Mouse (Mus musculus) heart, adult 2 months (tissue): ENCODE measurements around the gene Clec9a. TPM values are rescaled to one million over a fixed set of nuclear protein-coding genes. Genes with fewer than 3 reads are reported as not detected.

Experiments
- DNase-seq, 2 experiments: peaks; one replicate each; pipeline ENCODE4 v3.0.0; 2021
- H3K27ac ChIP-seq: fragments of 200-600 bp; 2 replicates; pipeline ENCODE4 v1.8.1; 2022
- H3K27me3 ChIP-seq: fragments of 200-500 bp; 2 replicates; pipeline ENCODE4 v1.6.1; 2012; ENCODE audit warnings: mild to moderate bottlenecking, low read length, inconsistent platforms, mixed read lengths; ENCODE audit not compliant: control insufficient read depth, insufficient read depth
- H3K36me3 ChIP-seq: fragments of 200-500 bp; 2 replicates; pipeline ENCODE4 v1.6.1; 2012; ENCODE audit warnings: low read length, inconsistent platforms; ENCODE audit not compliant: control insufficient read depth, insufficient read depth
- H3K4me1 ChIP-seq: fragments of 200-500 bp; 2 replicates; pipeline ENCODE4 v1.6.1; 2011; ENCODE audit warnings: low read length; ENCODE audit not compliant: control insufficient read depth, insufficient read depth
- H3K4me3 ChIP-seq: fragments of 200-600 bp; 2 replicates; pipeline ENCODE4 v1.8.1; 2022
- H3K79me2 ChIP-seq: fragments of 200-500 bp; replicated peaks from 2 replicates; pipeline ENCODE4 v1.6.1; 2012; ENCODE audit warnings: mild to moderate bottlenecking, inconsistent platforms, low read length, moderate library complexity, mixed read lengths; ENCODE audit not compliant: control insufficient read depth, insufficient read depth
- H3K9ac ChIP-seq: fragments of 200-500 bp; 2 replicates; pipeline ENCODE4 v1.6.1; 2012; ENCODE audit warnings: low read depth, mild to moderate bottlenecking, control low read depth, inconsistent platforms, low read length, mixed read lengths
- CTCF ChIP-seq: fragments of 200-600 bp; IDR thresholded peaks from 2 replicates; pipeline ENCODE4 v1.8.1; 2022; ENCODE audit warnings: antibody characterized with exemption, mild to moderate bottlenecking, moderate library complexity
- EP300 ChIP-seq: fragments of 200-500 bp; IDR thresholded peaks from 2 replicates; pipeline ENCODE4 v1.6.1; 2011; ENCODE audit warnings: low read depth, low read length, control low read depth; ENCODE audit not compliant: insufficient read depth
- POLR2A ChIP-seq: fragments of 200-500 bp; IDR thresholded peaks from 2 replicates; pipeline ENCODE4 v1.6.1; 2011; ENCODE audit warnings: mild to moderate bottlenecking, low read depth, low read length, control low read depth; ENCODE audit not compliant: insufficient read depth
- WGBS: fragments of 180-500 bp; shearing (Covaris S2); methylation state at CpG from one replicate; pipeline ENCODE4 v1.1.7; 2018; 5-methylcytosine and 5-hydroxymethylcytosine counted together
- intact Hi-C: fragments of 180-260 bp; cut with DNase I; formaldehyde crosslinking; loops from one replicate; pipeline ENCODE4 v1.15.1; 2025
- polyA plus RNA-seq: library from polyadenylated mRNA; depleted of rRNA; stranded (reverse); fragments of >200 nt; gene quantifications from 2 replicates; pipeline ENCODE4 v1.2.3, GENCODE M21; 2012; rRNA removed
- total RNA-seq, 2 experiments: library from RNA; stranded (reverse); gene quantifications; 2 replicates each; pipeline ENCODE4 v1.2.3; 2021

Clec9a gene
- total and polyA plus RNA-seq, 3 experiments: 0.14 to 0.68 TPM; not detected in 1

DNA sequence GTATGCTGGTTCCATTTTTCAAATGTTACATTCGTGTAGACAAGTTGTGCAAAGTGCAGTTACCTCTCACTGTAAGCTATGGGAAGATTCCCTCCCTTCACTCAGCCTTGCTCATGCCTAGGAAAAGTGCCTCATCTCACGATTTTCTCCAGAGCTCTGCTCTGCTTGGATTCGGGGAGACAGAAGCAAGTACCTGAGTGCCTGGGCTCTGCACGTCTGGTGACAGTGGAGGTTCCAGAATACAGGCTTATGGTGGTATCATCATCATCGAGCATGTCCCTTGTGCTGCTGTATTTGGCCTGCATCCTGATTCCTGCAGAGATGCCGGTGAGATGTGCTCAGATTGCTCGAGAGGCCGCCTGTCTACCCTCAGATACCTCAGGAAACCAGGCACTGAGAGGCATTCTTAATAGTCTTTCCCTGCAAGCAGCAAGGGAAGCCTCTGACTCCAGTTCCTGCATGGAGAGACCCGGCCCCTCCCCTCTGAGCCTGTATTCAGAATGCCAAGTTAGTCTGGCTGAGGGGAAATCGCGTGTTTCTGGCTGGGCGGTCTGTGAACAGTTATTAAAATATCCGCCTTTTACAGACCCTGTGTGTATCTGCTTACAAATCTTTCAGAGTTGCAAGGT lies 42.9 kb downstream of the Clec9a start, which contains the start of gene Clec1a:
TSS of gene Clec1a (minus strand) at position 590 of the 629 bp plus-strand sequence.
- intact Hi-C loops: loop anchor here (5.0 kb wide), 1 partner anchor 1014 kb away; the partner anchor contains the start of gene Fkbp4
- no peak for TF ChIP-seq CTCF
- peak; percentile 27; the same call in 1 of the 2 replicates for TF ChIP-seq EP300
- TF ChIP-seq POLR2A: peak; percentile 80
- WGBS: 32% methylated on average over 13 of the region's 13 CpGs
- Histone ChIP-seq H3K79me2 (no peaks in the 10 kb centered on the region), H3K4me1 (peaks cover 3% of the 10 kb centered on the region; the same call in 1 of the 2 replicates), H3K27ac (peak within 1 kb of the TSS; percentile 90), H3K9ac (peak within 1 kb of the TSS; percentile 64), H3K4me3 (peak within 1 kb of the TSS; percentile 48), H3K36me3 (peaks cover 14% of the 10 kb centered on the region), H3K27me3 (no peaks in the 10 kb centered on the region)
- DNase-seq: peak; percentile 69 to 70

DNA sequence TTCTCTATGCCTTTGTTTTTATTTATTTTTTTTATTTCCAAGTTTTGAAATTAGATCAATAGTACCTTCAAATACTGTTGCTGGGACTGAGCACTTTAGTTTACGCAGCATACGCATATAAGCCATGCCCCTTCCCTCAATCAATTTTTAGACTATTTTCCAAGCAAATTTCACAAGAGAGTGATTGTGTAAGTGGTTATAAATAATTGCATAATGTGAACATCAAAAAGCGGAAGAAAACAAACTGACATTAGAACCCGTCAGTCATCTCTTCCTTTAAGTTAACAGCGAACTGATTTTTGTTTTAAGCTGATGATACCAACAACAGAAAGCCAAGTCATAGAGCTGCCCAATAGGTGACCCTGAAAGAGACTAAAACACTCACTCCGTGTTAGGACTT lies 62.7 kb downstream of the Clec9a start:
- Histone ChIP-seq H3K79me2 (no peaks in the 10 kb centered on the region), H3K36me3 (no peaks in the 10 kb centered on the region), H3K27me3 (no peaks in the 10 kb centered on the region), H3K27ac (no peak overlapping the region), H3K4me3 (no peak overlapping the region), H3K4me1 (no peaks in the 10 kb centered on the region), H3K9ac (no peak overlapping the region)
- no peak for TF ChIP-seq EP300
- no peak for TF ChIP-seq CTCF
- TF ChIP-seq POLR2A: no peak
- intact Hi-C loops: no loop called here
- DNase-seq: no peak
- WGBS: 84% methylated on average over 6 of the region's 6 CpGs

DNA sequence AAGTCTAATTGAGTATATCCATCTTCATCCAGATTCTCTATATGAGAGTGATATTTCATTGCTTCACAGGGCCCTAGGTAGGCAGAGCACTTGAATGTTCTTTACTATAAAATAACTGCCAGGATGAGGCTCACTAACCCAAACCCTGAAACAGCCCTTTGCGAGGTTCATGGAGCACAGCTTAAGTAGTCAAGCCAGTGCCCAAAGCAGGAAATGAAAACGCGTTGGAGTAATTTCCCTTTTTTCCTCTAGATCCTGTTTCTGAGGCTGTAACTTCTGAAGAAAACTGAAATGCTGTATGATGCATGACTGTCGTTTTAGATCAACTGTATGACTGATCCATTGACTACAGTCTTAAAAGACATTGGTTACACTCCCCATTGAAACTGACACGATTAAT lies 64.0 kb downstream of the Clec9a start:
- no peak for TF ChIP-seq EP300
- TF ChIP-seq POLR2A: no peak
- TF ChIP-seq CTCF: no peak
- no peak for DNase-seq
- 55% methylated on average over 5 of the region's 5 CpGs for WGBS

More for the DNA sequence above, 64.0 kb downstream of the Clec9a start:
- intact Hi-C loops: no loop called here
- Histone ChIP-seq H3K36me3 (no peaks in the 10 kb centered on the region), H3K27ac (no peak overlapping the region), H3K79me2 (no peaks in the 10 kb centered on the region), H3K4me1 (no peaks in the 10 kb centered on the region), H3K9ac (no peak overlapping the region), H3K27me3 (no peaks in the 10 kb centered on the region), H3K4me3 (no peak overlapping the region)

Other genes with a start within 250 kb of the Clec9a start
- gene Clec2d, start 228.2 kb upstream of the Clec9a start, total RNA-seq: 10 to 100 TPM; 28.7 to 40.7 TPM
- gene Clec2d, start 228.2 kb upstream of the Clec9a start, polyA plus RNA-seq: 32.4 and 47.0 TPM in 2 replicates
- under 1 TPM; 0.26 to 0.48 TPM for gene Cd69, start 133.4 kb upstream of the Clec9a start, total RNA-seq
- gene Cd69, start 133.4 kb upstream of the Clec9a start, polyA plus RNA-seq: 0.20 and 0.49 TPM in 2 replicates
- gene 4922502D21Rik, start 77.1 kb upstream of the Clec9a start, total RNA-seq: not detected
- 0.33 and 0.38 TPM in 2 replicates for gene 4922502D21Rik, start 77.1 kb upstream of the Clec9a start, polyA plus RNA-seq
- gene Clec12a, start 66.2 kb upstream of the Clec9a start, total RNA-seq: under 1 TPM; 0.63 to 0.73 TPM
- gene Clec12a, start 66.2 kb upstream of the Clec9a start, polyA plus RNA-seq: 0.80 and 1.6 TPM in 2 replicates
- gene Clec12b, start 23.0 kb upstream of the Clec9a start, total RNA-seq: under 1 TPM; 0.16 to 0.23 TPM
- gene Clec12b, start 23.0 kb upstream of the Clec9a start, polyA plus RNA-seq: 0.20 and 0.70 TPM in 2 replicates
- gene Clec1b, start 11.6 kb upstream of the Clec9a start, total RNA-seq: 1 to 10 TPM; 1.5 to 5.7 TPM
- gene Clec1b, start 11.6 kb upstream of the Clec9a start, polyA plus RNA-seq: 1.7 and 2.8 TPM in 2 replicates
- 10 to 100 TPM; 10.6 to 12.4 TPM for gene Clec1a, start 43.1 kb downstream of the Clec9a start, total RNA-seq
- 3.4 and 6.9 TPM in 2 replicates for gene Clec1a, start 43.1 kb downstream of the Clec9a start, polyA plus RNA-seq
- gene Olr1, start 98.3 kb downstream of the Clec9a start, total RNA-seq: under 1 TPM; 0.07 to 0.21 TPM
- gene Olr1, start 98.3 kb downstream of the Clec9a start, polyA plus RNA-seq: 0.06 TPM in 2 replicates
- gene Tmem52b, start 103.7 kb downstream of the Clec9a start, total RNA-seq: not detected
- not detected in 2 replicates for gene Tmem52b, start 103.7 kb downstream of the Clec9a start, polyA plus RNA-seq
- gene Gabarapl1, start 124.3 kb downstream of the Clec9a start, total RNA-seq: 100 to 1,000 TPM; 118 to 166 TPM
- gene Gabarapl1, start 124.3 kb downstream of the Clec9a start, polyA plus RNA-seq: 63.7 and 73.3 TPM in 2 replicates
- gene Klre1, start 169.0 kb downstream of the Clec9a start, total RNA-seq: under 1 TPM in 1 of 2 experiments, not detected in 1; 0.14 TPM
- 0.15 and 0.33 TPM in 2 replicates for gene Klre1, start 169.0 kb downstream of the Clec9a start, polyA plus RNA-seq
- gene Klrd1, start 182.9 kb downstream of the Clec9a start, total RNA-seq: under 1 TPM in 1 of 2 experiments, not detected in 1; 0.48 TPM
- gene Klrd1, start 182.9 kb downstream of the Clec9a start, polyA plus RNA-seq: 0.64 TPM in 1 of 2 replicates, not detected in the other
- not detected for gene Klrk1, start 215.0 kb downstream of the Clec9a start, total RNA-seq
- 0.23 and 0.61 TPM in 2 replicates for gene Klrk1, start 215.0 kb downstream of the Clec9a start, polyA plus RNA-seq
- gene Klrc3, start 234.5 kb downstream of the Clec9a start, total RNA-seq: not detected
- not detected in 2 replicates for gene Klrc3, start 234.5 kb downstream of the Clec9a start, polyA plus RNA-seq